Mouse (Mus musculus) stomach, postnatal 0 days (tissue): Measurements from ENCODE around the gene Gramd1a. TPM values are rescaled to one million over a fixed set of nuclear protein-coding genes. Genes with fewer than 3 reads are reported as not detected.

Experiments used
- ATAC-seq: fragments of 200-750 bp; cut with Nextera tagmentation; 2 replicates; pipeline ENCODE4 v1.8.0; 2017; ENCODE audit not compliant: low FRiP score, low TSS enrichment
- DNase-seq: peaks from one replicate; pipeline ENCODE4 v3.0.0-alpha.2; 2016; ENCODE audit warnings: low spot score
- H3K27ac ChIP-seq: fragments of 300-500 bp; sonication (generic); replicated peaks from 2 replicates; pipeline ENCODE4 v1.5.1; 2014; ENCODE audit warnings: mild to moderate bottlenecking, control low read depth
- H3K27me3 ChIP-seq: fragments of 300-500 bp; sonication (generic); 2 replicates; pipeline ENCODE4 v1.6.1; 2014; ENCODE audit warnings: low read length; ENCODE audit not compliant: control insufficient read depth, insufficient read depth
- H3K36me3 ChIP-seq: fragments of 300-500 bp; sonication (generic); 2 replicates; pipeline ENCODE4 v1.6.1; 2014; ENCODE audit warnings: low read length, mixed read lengths; ENCODE audit not compliant: control insufficient read depth, insufficient read depth
- H3K4me1 ChIP-seq: fragments of 300-500 bp; sonication (generic); replicated peaks from 2 replicates; pipeline ENCODE4 v1.6.1; 2014; ENCODE audit warnings: antibody characterized with exemption; ENCODE audit not compliant: control insufficient read depth, insufficient read depth
- H3K4me2 ChIP-seq: fragments of 300-500 bp; sonication (generic); replicated peaks from 2 replicates; pipeline ENCODE4 v1.6.1; 2014; ENCODE audit warnings: low read depth, mild to moderate bottlenecking, control low read depth, moderate library complexity
- H3K4me3 ChIP-seq: fragments of 300-500 bp; sonication (generic); 2 replicates; pipeline ENCODE4 v1.5.1; 2014; ENCODE audit warnings: low read depth, low read length, control low read depth
- H3K9ac ChIP-seq: fragments of 300-500 bp; sonication (generic); 2 replicates; pipeline ENCODE4 v1.6.1; 2014; ENCODE audit warnings: mild to moderate bottlenecking, low read length, control low read depth, mixed read lengths
- H3K9me3 ChIP-seq: fragments of 300-500 bp; sonication (generic); 2 replicates; pipeline ENCODE4 v1.6.1; 2016; ENCODE audit warnings: low read length; ENCODE audit not compliant: control insufficient read depth
- CTCF ChIP-seq: IDR thresholded peaks from 2 replicates; pipeline ENCODE4 v1.5.1; 2016; ENCODE audit warnings: antibody characterized with exemption, low read depth, mild to moderate bottlenecking, moderate library complexity
- EP300 ChIP-seq: optimal IDR thresholded peaks from 2 replicates; pipeline ENCODE3; 2016; ENCODE audit warnings: antibody characterized with exemption
- WGBS: fragments of 180-500 bp; shearing (Covaris S2); extraction: QIAGEN DNeasy Blood & Tissue Kit; methylation state at CpG from one replicate; pipeline ENCODE4 v1.1.7; 2014; 5-methylcytosine and 5-hydroxymethylcytosine counted together
- polyA plus RNA-seq: library from polyadenylated mRNA; unstranded; fragments of >200 nt; fragmentation: Nextera tagmentation; extraction: Ambion mirVana; gene quantifications from 2 replicates; pipeline ENCODE4 v1.2.1, GENCODE M21; 2015

The Gramd1a gene
- polyA plus RNA-seq, 1 experiment from 2014 or later, result 14.4 TPM

DNA sequence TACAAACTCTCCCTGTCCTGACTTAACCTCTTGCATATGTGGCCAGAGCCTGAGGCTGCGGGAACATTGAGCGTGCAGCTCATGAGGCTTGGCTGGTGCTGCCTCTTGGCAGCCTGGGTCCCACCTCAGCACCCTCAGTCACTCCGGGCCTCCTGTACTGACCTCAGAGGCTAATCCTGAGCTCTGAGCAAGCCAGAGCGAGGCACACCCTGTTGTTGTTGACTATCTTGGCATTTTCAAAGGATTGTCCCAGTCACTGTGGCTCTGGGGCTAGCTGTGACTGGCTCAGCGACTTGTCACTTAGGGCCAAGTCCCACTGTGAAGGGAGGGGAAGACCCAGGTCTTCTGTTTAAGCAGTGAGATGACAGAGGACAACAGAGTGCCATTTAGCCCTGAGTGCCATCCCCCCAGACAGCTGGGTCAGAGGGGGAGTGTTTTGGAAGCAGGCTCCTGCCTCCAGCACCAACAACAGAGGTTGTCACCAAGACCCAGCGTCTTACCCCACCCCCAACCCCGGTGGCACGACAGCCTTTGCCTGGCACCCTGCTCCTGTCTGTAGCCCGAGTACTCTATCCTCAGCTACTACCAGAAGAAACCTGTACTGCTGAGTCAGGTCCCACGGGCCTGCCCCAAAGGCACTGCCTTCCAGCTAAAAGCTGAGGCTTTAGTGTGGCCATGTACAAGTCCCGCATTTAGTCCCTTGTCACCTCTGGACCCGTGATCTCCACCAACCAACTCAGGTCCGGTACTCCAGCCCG lies 72.7 kb downstream of the Gramd1a start:
- H3K4me2 ChIP-seq, result no peak overlapping the region
- no peak overlapping the region for H3K4me3 ChIP-seq
- 0 out of 2 replicates have a peak overlapping the region, but pooled peaks have one; percentile 13 for H3K9ac ChIP-seq
- peak overlapping the region; percentile 74 for H3K27ac ChIP-seq
- H3K36me3 ChIP-seq, result no peaks in the 10 kb centered on the region
- no peaks in the 10 kb centered on the region for H3K9me3 ChIP-seq
- peaks cover 3% of the 10 kb centered on the region; the same call in 1 of the 2 replicates for H3K4me1 ChIP-seq
- H3K27me3 ChIP-seq, result no peaks in the 10 kb centered on the region
- WGBS, result 57% methylated on average over 14 of the region's 14 CpGs
- TF ChIP-seq CTCF (no peak), EP300 (no peak)
- ATAC-seq (peak; percentile 86), DNase-seq (peak; percentile 66)

DNA sequence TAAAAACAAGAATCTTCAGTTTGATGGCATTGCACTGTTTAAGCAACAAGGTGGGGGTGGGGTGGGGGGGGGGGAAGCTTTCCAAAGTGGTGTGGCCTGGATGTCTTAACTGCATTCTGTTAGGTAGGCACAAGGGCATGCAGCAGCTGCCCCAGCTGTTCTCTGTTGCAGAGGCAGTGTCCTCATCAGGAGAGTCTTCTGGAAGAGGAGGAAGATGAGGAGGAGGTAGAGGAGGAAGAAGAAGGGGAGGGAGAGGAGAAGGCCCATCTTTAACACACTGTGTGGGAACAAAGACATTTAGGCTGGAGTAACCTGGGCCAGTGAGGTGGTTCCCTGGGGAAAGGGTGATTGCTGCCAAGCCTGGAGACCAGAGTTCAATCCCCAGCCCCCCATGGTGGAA lies 73.6 kb downstream of the Gramd1a start:
- Histone ChIP-seq H3K36me3 (no peaks in the 10 kb centered on the region), H3K4me1 (peaks cover 3% of the 10 kb centered on the region; the same call in 1 of the 2 replicates), H3K4me3 (no peak overlapping the region), H3K9me3 (no peaks in the 10 kb centered on the region), H3K27ac (no peak overlapping the region), H3K4me2 (no peak overlapping the region), H3K9ac (no peak overlapping the region), H3K27me3 (no peaks in the 10 kb centered on the region)
- TF ChIP-seq EP300 (no peak), CTCF (no peak)
- ATAC-seq (no peak), DNase-seq (no peak)

DNA sequence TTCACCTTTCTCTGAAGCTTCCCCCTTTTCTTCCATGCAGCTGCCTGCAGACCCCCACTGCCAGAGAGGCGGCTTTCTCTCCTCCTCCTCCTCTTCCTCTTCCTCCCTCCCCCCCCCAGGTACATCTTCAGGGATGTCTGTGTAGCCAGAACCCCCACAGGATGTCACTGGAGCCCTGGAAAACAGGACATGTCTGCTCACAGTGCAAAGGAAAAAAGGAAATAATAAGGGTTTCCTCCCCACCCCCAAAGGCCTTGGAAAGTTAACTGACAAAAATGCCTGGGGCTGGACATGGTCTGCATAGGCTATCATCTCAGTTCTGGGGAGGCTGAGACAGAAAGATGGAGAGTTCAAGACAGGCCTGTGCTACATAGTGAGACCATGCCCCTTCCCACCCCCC lies 74.6 kb downstream of the Gramd1a start:
- Histone ChIP-seq H3K4me1 (peaks cover 3% of the 10 kb centered on the region; the same call in 1 of the 2 replicates), H3K36me3 (no peaks in the 10 kb centered on the region), H3K9ac (no peak overlapping the region), H3K9me3 (no peaks in the 10 kb centered on the region), H3K27me3 (no peaks in the 10 kb centered on the region), H3K4me2 (no peak overlapping the region), H3K4me3 (no peak overlapping the region), H3K27ac (no peak overlapping the region)
- DNase-seq (no peak), ATAC-seq (no peak)
- 67% methylated on average over 1 of the region's 1 CpGs for WGBS
- TF ChIP-seq EP300 (no peak), CTCF (no peak)

DNA sequence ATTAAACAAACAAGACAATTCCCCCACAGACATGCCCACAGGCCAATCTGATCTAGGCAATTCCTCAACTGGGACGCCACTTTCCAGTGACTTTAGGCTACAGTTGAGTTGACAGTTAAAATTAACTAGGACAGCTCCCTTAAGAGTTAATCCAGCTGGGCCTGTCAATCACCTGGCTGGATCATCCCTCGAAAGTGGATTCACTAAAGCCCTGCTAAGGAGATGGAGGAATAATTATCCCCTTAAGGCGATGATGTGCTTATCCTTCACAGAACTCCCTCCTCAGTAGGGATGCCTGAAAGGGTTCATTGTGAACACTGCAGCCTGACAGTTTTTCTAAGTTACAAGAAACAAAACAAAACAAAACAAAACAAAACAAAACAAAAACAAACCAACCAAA lies 75.1 kb downstream of the Gramd1a start:
- Histone ChIP-seq H3K4me3 (no peak overlapping the region), H3K27ac (no peak overlapping the region), H3K36me3 (no peaks in the 10 kb centered on the region), H3K9me3 (no peaks in the 10 kb centered on the region), H3K9ac (no peak overlapping the region), H3K27me3 (no peaks in the 10 kb centered on the region), H3K4me1 (peaks cover 3% of the 10 kb centered on the region; the same call in 1 of the 2 replicates), H3K4me2 (no peak overlapping the region)
- DNase-seq (no peak), ATAC-seq (no peak)
- TF ChIP-seq EP300 (no peak), CTCF (no peak)
- 78% methylated on average over 3 of the region's 3 CpGs for WGBS

Other genes starting within 250 kb of the Gramd1a start
- gene Mag, start 241.0 kb downstream of the Gramd1a start, polyA plus RNA-seq, result 0.33 and 0.36 TPM in 2 replicates
- gene Hamp2, start 231.2 kb downstream of the Gramd1a start, polyA plus RNA-seq, result 0.52 and 0.54 TPM in 2 replicates
- 0.45 and 1.6 TPM in 2 replicates for gene Hamp, start 211.9 kb downstream of the Gramd1a start, polyA plus RNA-seq
- gene Usf2, start 199.1 kb downstream of the Gramd1a start, polyA plus RNA-seq, result 12.0 and 14.2 TPM in 2 replicates
- gene Lsr, start 182.4 kb downstream of the Gramd1a start, polyA plus RNA-seq, result 101 and 111 TPM in 2 replicates
- gene Fam187b, start 182.1 kb downstream of the Gramd1a start, polyA plus RNA-seq, result 5.3 and 5.7 TPM in 2 replicates
- 13.3 and 16.0 TPM in 2 replicates for gene Fxyd5, start 113.4 kb downstream of the Gramd1a start, polyA plus RNA-seq
- 19.9 and 20.3 TPM in 2 replicates for gene Fxyd7, start 104.4 kb downstream of the Gramd1a start, polyA plus RNA-seq
- gene Fxyd1, start 98.7 kb downstream of the Gramd1a start, polyA plus RNA-seq, result 177 and 187 TPM in 2 replicates
- 0.46 and 0.87 TPM in 2 replicates for gene Lgi4, start 96.6 kb downstream of the Gramd1a start, polyA plus RNA-seq
- gene Fxyd3, start 79.2 kb downstream of the Gramd1a start, polyA plus RNA-seq, result 1,122 and 1,152 TPM in 2 replicates
- gene Hpn, start 40.6 kb downstream of the Gramd1a start, polyA plus RNA-seq, result 17.9 and 21.7 TPM in 2 replicates
- 2.3 and 2.5 TPM in 2 replicates for gene Scn1b, start 28.9 kb downstream of the Gramd1a start, polyA plus RNA-seq
- gene Scgb2b2, start 134.6 kb upstream of the Gramd1a start, polyA plus RNA-seq, result not detected in 2 replicates
- not detected in 2 replicates for gene Scgb1b2, start 135.9 kb upstream of the Gramd1a start, polyA plus RNA-seq
- gene Scgb2b3, start 206.2 kb upstream of the Gramd1a start, polyA plus RNA-seq, result not detected in 2 replicates
- not detected in 2 replicates for gene Scgb1b3, start 219.7 kb upstream of the Gramd1a start, polyA plus RNA-seq